Mouse (Mus musculus): ENCODE data around the gene Ptbp3.
"Not testable (repeated sequence)": the region's sequence is repeated elsewhere in the genome, so short reads cannot be mapped to it uniquely, and the experiment has no call there.

Gene Ptbp3

GRCm38 (mm10) chr4:59549175-59549976, at the start of gene Ptbp3:
TSS of gene Ptbp3 (minus strand) at chr4:59549364.
- DNase-seq (ENCODE audit: extremely low read depth, low read depth, low spot score): peak; percentile 26

- DNase-seq (ENCODE audit: extremely low read depth, low read depth, low spot score): no peak
These were observed 47.4 kb upstream of the Ptbp3 start for GRCm38 (mm10) chr4:59596556-59596955.

GRCm38 (mm10) chr4:59594614-59595013, 45.5 kb upstream of the Ptbp3 start:
- DNase-seq (ENCODE audit: extremely low read depth, low read depth, low spot score): no peak

DNA sequence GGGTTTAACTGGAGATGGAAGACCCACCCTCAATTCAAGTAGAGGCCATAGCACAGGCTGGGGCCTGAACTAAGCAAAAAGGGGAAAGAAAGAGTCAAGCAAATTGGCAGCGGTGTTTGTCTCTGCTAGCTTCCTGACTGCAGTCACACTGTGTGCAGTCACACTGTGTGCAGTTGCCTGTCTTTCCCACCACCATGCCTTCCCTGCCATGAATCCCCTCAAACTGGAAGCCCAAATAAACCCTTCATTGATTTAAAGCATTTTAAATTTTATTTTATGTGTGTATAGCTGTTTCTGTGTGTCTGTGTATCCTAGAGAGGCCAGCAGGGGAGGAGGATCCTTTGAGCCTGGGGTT, 38.7 kb upstream of the Ptbp3 start:
- no peak for DNase-seq (ENCODE audit: extremely low read depth, low read depth, low spot score)

- no peak for DNase-seq (ENCODE audit: extremely low read depth, low read depth, low spot score)
These were observed 38.2 kb upstream of the Ptbp3 start for GRCm38 (mm10) chr4:59587215-59587871.

GRCm38 (mm10) chr4:59585097-59585496, 35.9 kb upstream of the Ptbp3 start:
- no peak for DNase-seq (ENCODE audit: extremely low read depth, low read depth, low spot score)

DNA sequence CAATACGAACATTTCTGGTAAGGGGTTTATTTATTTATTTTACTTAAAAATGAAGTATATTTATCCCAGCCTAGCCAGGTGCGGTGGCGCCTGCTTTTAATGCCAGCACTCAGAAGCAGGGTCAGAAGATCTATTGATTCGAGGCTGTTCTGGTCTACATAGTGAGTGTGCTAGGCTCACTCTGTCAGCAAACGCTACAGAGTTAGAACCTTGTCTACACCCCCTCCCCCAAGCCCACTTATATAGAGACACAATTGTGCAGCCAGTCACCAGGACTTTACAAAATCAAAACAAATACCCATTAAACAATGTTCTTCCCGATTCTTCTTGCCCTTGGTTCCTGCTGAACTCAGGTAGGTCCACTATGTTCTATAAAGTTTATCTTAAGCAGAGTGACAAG, 33.0 kb upstream of the Ptbp3 start:
- DNase-seq (ENCODE audit: extremely low read depth, low read depth, low spot score): no peak

GRCm38 (mm10) chr4:59581314-59582185, 32.4 kb upstream of the Ptbp3 start, which contains the start of gene Hsdl2:
TSS of gene Hsdl2 (plus strand) at chr4:59581563.
- DNase-seq (ENCODE audit: extremely low read depth, low read depth, low spot score): peak; percentile 88

- no peak for DNase-seq (ENCODE audit: extremely low read depth, low read depth, low spot score)
These were observed 31.5 kb upstream of the Ptbp3 start for GRCm38 (mm10) chr4:59580495-59581281.

DNA sequence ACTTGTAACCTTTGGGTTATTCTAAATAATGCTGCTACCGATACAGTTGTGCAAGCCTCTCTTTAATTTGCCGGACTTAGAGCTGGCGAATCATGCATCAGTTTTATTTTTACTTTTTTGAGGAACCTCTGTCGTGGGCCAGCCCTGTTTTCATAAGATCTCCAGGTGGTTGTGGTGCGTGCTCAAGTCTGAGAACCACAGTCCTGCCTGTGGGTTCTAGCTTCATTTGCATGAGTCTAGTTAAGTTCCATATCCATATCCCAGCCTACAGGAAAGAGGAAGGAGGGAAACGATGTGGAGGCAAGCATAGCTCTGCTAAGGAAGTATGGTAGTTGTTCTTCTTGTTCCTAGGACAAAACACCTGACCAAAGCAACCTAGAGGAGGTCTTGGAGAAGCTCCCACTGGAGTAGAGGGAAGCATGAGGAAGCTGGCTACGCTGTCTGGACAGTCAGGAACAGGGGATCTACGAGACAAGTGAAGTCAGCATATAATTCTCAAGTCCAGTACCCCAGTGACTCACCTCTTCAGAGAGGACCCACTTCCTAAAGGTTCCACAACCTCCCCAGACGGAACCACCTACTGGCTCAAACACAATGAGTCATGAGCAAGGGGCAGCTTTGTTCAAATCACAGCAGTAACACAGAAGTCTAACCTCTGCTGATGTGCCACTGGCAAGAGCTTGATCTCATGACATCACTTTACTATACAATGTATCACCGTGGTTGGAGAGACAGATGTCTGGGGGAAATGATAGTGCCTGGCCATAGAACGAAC, 26.2 kb upstream of the Ptbp3 start:
- DNase-seq (ENCODE audit: extremely low read depth, low read depth, low spot score): no peak

- no peak for DNase-seq (ENCODE audit: extremely low read depth, low read depth, low spot score)
These were observed 23.5 kb upstream of the Ptbp3 start for GRCm38 (mm10) chr4:59572521-59573118.

- not testable (repeated sequence) for DNase-seq (ENCODE audit: extremely low read depth, low read depth, low spot score)
These were observed 21.4 kb upstream of the Ptbp3 start for GRCm38 (mm10) chr4:59570519-59570918.

DNA sequence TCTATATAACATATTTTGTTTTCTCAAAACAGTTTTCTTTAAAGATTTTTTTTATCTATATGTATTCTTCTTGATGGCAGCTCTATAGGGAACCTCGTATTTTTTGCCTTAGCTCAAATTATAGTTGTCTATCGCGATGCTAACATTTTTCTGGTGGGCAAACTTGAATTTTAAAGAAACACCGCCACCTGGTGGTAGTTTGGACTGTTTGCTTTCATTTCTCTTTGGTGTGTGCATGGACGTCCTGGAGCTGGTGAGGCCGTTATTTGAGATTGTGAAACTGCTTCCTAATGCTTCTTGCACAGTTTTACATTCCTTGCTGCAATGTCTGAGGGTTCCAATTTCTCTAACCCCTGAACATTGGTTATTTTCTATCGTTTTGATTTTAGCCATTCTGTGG, 20.4 kb upstream of the Ptbp3 start:
- no peak for DNase-seq (ENCODE audit: extremely low read depth, low read depth, low spot score)

DNA sequence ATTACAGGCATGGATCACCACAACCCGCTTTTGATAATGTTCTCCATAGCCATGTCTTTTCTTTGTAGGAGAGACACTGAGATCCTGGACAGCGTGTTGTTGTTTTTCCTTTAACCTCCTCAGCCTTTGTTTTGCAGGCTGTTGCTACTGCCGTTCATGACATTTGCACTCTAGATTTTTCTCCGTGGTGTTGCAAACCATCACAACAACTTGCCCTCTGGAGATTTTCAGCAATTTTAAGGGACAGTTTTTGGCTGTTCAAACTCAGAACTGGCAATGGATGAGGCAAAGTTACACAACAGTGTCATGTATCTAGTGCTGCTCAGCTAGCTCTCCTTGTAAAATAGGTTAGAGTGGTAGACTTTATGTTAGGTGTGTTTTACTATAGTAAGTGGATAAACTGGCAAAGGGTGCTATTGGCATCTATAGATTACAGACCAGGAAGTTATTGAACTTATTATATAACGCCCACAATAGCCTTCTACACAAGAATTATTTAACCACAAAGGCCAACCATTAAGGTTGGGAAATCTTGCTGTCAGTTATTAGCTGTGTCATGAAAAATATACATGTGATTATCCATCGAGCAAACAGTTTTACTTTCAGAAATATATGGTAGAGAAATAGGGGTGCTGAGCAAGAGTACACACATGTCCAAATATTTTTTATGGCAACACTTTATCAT, 18.6 kb upstream of the Ptbp3 start:
- DNase-seq (ENCODE audit: extremely low read depth, low read depth, low spot score): no peak

GRCm38 (mm10) chr4:59565571-59566188, 16.5 kb upstream of the Ptbp3 start:
- no peak for DNase-seq (ENCODE audit: extremely low read depth, low read depth, low spot score)

GRCm38 (mm10) chr4:59564128-59564527, 15.0 kb upstream of the Ptbp3 start:
- no peak for DNase-seq (ENCODE audit: extremely low read depth, low read depth, low spot score)

DNA sequence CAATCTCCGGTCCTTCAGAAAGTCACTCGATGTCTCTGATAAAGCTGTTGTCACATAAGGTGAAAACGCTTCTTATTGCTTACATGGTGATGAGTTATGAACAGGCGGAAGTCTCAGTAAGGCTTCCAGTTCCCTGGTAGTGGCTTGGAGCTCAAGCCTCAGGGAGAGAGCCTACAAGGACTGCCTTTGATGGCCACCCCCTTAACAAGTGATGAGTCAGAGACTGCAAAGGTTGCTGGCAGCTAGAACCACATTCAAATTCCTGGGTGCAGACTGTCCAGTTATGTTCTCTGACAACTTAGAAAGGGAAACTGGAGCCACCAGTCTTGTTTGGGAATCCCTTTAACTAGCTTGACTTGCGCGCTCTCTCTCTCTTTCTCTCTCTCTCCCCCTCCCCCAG, 11.0 kb upstream of the Ptbp3 start:
- no peak for DNase-seq (ENCODE audit: extremely low read depth, low read depth, low spot score)

- DNase-seq (ENCODE audit: extremely low read depth, low read depth, low spot score): no peak
These were observed 9.0 kb upstream of the Ptbp3 start for GRCm38 (mm10) chr4:59558096-59558720.

All from fat pad, adult 2 months (tissue).